Mouse (Mus musculus): Measurements from ENCODE around the gene Tex2. TPM values are rescaled to one million over a fixed set of nuclear protein-coding genes. Genes with fewer than 3 reads are reported as not detected.

Gene Tex2
- polyA plus RNA-seq, 1 experiment from 2014 or later: 37.5 TPM

- ATAC-seq: no peak
- Histone ChIP-seq H3K36me3 (ENCODE audit: control insufficient read depth, insufficient read depth, low read length) (peaks cover 12% of the 10 kb centered on the region), H3K9ac (ENCODE audit: low read depth, low read length) (no peak overlapping the region), H3K4me2 (ENCODE audit: low read length) (no peak overlapping the region), H3K9me3 (replicated peaks; ENCODE audit: control insufficient read depth, low read length, poor library complexity, severe bottlenecking) (no peaks in the 10 kb centered on the region), H3K27ac (ENCODE audit: low read length) (no peak overlapping the region), H3K27me3 (ENCODE audit: control insufficient read depth, insufficient read depth, low read depth, low read length) (no peaks in the 10 kb centered on the region), H3K4me3 (ENCODE audit: low read depth, low read length) (no peak overlapping the region), H3K4me1 (ENCODE audit: control insufficient read depth, insufficient read depth, low read length) (peaks cover 2% of the 10 kb centered on the region; the same call in 1 of the 2 replicates)
- WGBS: 97% methylated on average over 8 of the region's 8 CpGs
These were observed 47.0 kb downstream of the Tex2 start for GRCm38 (mm10) chr11:106566040-106566785.

DNA sequence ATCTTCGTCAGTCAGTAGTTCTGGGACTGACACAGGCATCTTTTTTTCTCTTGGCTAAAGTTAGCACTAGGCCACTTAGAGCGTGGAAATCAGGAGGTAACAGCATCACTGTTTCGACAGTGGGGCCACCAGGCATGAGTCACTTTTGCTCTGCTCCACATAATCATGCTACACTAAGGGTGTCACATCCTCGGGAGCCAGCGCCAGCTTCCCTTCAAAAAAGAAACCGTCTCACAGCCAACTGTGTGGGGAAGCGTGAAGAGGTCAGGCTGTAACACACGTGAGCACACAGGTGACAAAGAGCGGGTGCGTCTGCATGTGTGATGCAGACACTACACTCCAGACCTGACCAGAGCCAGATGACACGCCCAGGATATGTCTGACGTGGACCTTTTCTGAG is 49.0 kb downstream of the Tex2 start:
- no peaks in the 10 kb centered on the region for H3K9me3 ChIP-seq (replicated peaks; ENCODE audit: control insufficient read depth, low read length, poor library complexity, severe bottlenecking)
- ATAC-seq: no peak
- WGBS: 86% methylated on average over 12 of the region's 12 CpGs
- H3K4me2 ChIP-seq (ENCODE audit: low read length): no peak overlapping the region
- peaks cover 12% of the 10 kb centered on the region for H3K36me3 ChIP-seq (ENCODE audit: control insufficient read depth, insufficient read depth, low read length)
- H3K9ac ChIP-seq (ENCODE audit: low read depth, low read length): no peak overlapping the region
- H3K27ac ChIP-seq (ENCODE audit: low read length): no peak overlapping the region
- no peak overlapping the region for H3K4me3 ChIP-seq (ENCODE audit: low read depth, low read length)
- no peaks in the 10 kb centered on the region for H3K27me3 ChIP-seq (ENCODE audit: control insufficient read depth, insufficient read depth, low read depth, low read length)
- H3K4me1 ChIP-seq (ENCODE audit: control insufficient read depth, insufficient read depth, low read length): peaks cover 2% of the 10 kb centered on the region; the same call in 1 of the 2 replicates

- H3K9me3 ChIP-seq (replicated peaks; ENCODE audit: control insufficient read depth, low read length, poor library complexity, severe bottlenecking): no peaks in the 10 kb centered on the region
- H3K27ac ChIP-seq (ENCODE audit: low read length): no peak overlapping the region
- no peak for ATAC-seq
- 92% methylated on average over 4 of the region's 4 CpGs for WGBS
- H3K27me3 ChIP-seq (ENCODE audit: control insufficient read depth, insufficient read depth, low read depth, low read length): no peaks in the 10 kb centered on the region
- H3K4me2 ChIP-seq (ENCODE audit: low read length): no peak overlapping the region
- no peak overlapping the region for H3K4me3 ChIP-seq (ENCODE audit: low read depth, low read length)
- H3K4me1 ChIP-seq (ENCODE audit: control insufficient read depth, insufficient read depth, low read length): peaks cover 4% of the 10 kb centered on the region; the same call in 1 of the 2 replicates
- H3K36me3 ChIP-seq (ENCODE audit: control insufficient read depth, insufficient read depth, low read length): peaks cover 12% of the 10 kb centered on the region
- no peak overlapping the region for H3K9ac ChIP-seq (ENCODE audit: low read depth, low read length)
These were observed 50.5 kb downstream of the Tex2 start for GRCm38 (mm10) chr11:106562707-106563106.

DNA sequence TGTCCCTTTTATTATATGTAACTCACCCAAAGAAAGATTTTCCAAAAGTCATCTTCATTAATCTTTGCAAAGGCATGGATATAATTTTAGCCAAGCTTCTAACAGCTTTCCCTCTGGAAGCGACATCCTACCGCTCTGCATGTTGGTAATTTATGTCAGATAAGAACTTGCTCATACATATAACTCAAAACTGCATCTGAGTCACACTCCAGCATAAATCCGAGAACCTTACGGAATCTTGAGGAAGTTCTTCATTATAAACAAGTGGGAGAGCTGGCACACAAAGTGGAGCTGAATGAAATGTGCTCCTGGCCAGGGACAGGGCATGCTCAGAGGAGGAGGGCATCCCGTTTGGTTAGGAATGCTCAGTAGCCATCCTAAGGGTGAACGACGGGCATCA is 53.5 kb downstream of the Tex2 start:
- Histone ChIP-seq H3K4me1 (ENCODE audit: control insufficient read depth, insufficient read depth, low read length) (peaks cover 6% of the 10 kb centered on the region; the same call in 1 of the 2 replicates), H3K36me3 (ENCODE audit: control insufficient read depth, insufficient read depth, low read length) (no peaks in the 10 kb centered on the region), H3K4me2 (ENCODE audit: low read length) (no peak overlapping the region), H3K9me3 (replicated peaks; ENCODE audit: control insufficient read depth, low read length, poor library complexity, severe bottlenecking) (no peaks in the 10 kb centered on the region), H3K27ac (ENCODE audit: low read length) (no peak overlapping the region), H3K4me3 (ENCODE audit: low read depth, low read length) (no peak overlapping the region), H3K27me3 (ENCODE audit: control insufficient read depth, insufficient read depth, low read depth, low read length) (no peaks in the 10 kb centered on the region), H3K9ac (ENCODE audit: low read depth, low read length) (no peak overlapping the region)
- no peak for ATAC-seq
- 88% methylated on average over 7 of the region's 7 CpGs for WGBS

DNA sequence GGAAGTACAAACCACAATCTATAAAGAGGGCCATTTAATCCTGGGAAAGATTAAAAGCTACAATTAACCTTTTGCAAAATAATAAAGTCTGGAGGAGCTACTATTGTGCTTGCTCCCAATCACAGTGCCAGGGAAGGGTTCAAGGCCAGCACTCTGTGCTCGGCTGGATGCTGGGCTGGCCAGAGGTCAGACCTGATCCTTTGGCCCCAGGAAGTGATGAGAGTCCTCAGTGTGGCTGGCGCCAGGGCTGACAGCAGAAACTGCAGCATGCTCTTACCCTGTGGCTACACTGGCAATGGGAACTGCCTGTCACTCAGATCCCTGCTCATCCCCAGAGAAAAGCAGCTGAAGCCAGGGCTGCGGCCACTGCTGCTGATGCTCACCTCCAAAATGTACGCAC is 55.2 kb downstream of the Tex2 start:
- H3K4me3 ChIP-seq (ENCODE audit: low read depth, low read length): no peak overlapping the region
- no peak overlapping the region for H3K4me2 ChIP-seq (ENCODE audit: low read length)
- no peaks in the 10 kb centered on the region for H3K9me3 ChIP-seq (replicated peaks; ENCODE audit: control insufficient read depth, low read length, poor library complexity, severe bottlenecking)
- H3K36me3 ChIP-seq (ENCODE audit: control insufficient read depth, insufficient read depth, low read length): no peaks in the 10 kb centered on the region
- H3K4me1 ChIP-seq (ENCODE audit: control insufficient read depth, insufficient read depth, low read length): peaks cover 6% of the 10 kb centered on the region; the same call in 1 of the 2 replicates
- H3K27ac ChIP-seq (ENCODE audit: low read length): no peak overlapping the region
- no peaks in the 10 kb centered on the region for H3K27me3 ChIP-seq (ENCODE audit: control insufficient read depth, insufficient read depth, low read depth, low read length)
- ATAC-seq: no peak
- H3K9ac ChIP-seq (ENCODE audit: low read depth, low read length): 0 out of 2 replicates have a peak overlapping the region, but pooled peaks have one; percentile 25
- WGBS: 60% methylated on average over 4 of the region's 4 CpGs

DNA sequence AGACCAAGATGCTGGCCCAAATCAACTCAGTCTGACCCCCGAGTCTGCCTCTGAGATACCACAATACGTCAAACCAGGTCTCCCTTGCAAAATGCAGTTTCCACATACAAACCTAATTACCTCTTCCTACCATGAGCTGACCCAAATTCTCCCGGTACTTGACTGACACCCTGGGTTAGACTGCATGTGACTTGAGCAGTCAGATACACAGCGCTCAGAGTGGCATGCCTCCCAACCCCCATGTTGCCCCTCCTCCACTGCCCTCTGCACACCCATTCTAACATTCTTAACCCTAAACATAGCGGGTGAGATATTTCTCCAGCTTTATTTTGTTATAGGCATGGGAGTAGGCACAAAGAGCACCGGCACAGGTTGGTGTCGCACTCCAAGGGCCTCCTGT is 55.8 kb downstream of the Tex2 start:
- H3K4me1 ChIP-seq (ENCODE audit: control insufficient read depth, insufficient read depth, low read length): peaks cover 6% of the 10 kb centered on the region; the same call in 1 of the 2 replicates
- H3K9ac ChIP-seq (ENCODE audit: low read depth, low read length): no peak overlapping the region
- no peak overlapping the region for H3K27ac ChIP-seq (ENCODE audit: low read length)
- no peak overlapping the region for H3K4me2 ChIP-seq (ENCODE audit: low read length)
- 75% methylated on average over 7 of the region's 7 CpGs for WGBS
- no peaks in the 10 kb centered on the region for H3K9me3 ChIP-seq (replicated peaks; ENCODE audit: control insufficient read depth, low read length, poor library complexity, severe bottlenecking)
- H3K36me3 ChIP-seq (ENCODE audit: control insufficient read depth, insufficient read depth, low read length): no peaks in the 10 kb centered on the region
- ATAC-seq: no peak; the same call in 1 of the 2 replicates
- no peak overlapping the region for H3K4me3 ChIP-seq (ENCODE audit: low read depth, low read length)
- H3K27me3 ChIP-seq (ENCODE audit: control insufficient read depth, insufficient read depth, low read depth, low read length): no peaks in the 10 kb centered on the region

- Histone ChIP-seq H3K9me3 (replicated peaks; ENCODE audit: control insufficient read depth, low read length, poor library complexity, severe bottlenecking) (no peaks in the 10 kb centered on the region), H3K9ac (ENCODE audit: low read depth, low read length) (no peak overlapping the region), H3K4me3 (ENCODE audit: low read depth, low read length) (no peak overlapping the region), H3K27me3 (ENCODE audit: control insufficient read depth, insufficient read depth, low read depth, low read length) (no peaks in the 10 kb centered on the region), H3K4me1 (ENCODE audit: control insufficient read depth, insufficient read depth, low read length) (peaks cover 6% of the 10 kb centered on the region; the same call in 1 of the 2 replicates), H3K4me2 (ENCODE audit: low read length) (no peak overlapping the region), H3K36me3 (ENCODE audit: control insufficient read depth, insufficient read depth, low read length) (no peaks in the 10 kb centered on the region), H3K27ac (ENCODE audit: low read length) (no peak overlapping the region)
- 80% methylated on average over 4 of the region's 4 CpGs for WGBS
- no peak for ATAC-seq
These were observed 56.5 kb downstream of the Tex2 start for GRCm38 (mm10) chr11:106556689-106557088.

GRCm38 (mm10) chr11:106555805-106556615 is 57.2 kb downstream of the Tex2 start:
- peaks cover 6% of the 10 kb centered on the region; the same call in 1 of the 2 replicates for H3K4me1 ChIP-seq (ENCODE audit: control insufficient read depth, insufficient read depth, low read length)
- no peaks in the 10 kb centered on the region for H3K27me3 ChIP-seq (ENCODE audit: control insufficient read depth, insufficient read depth, low read depth, low read length)
- H3K9me3 ChIP-seq (replicated peaks; ENCODE audit: control insufficient read depth, low read length, poor library complexity, severe bottlenecking): no peaks in the 10 kb centered on the region
- H3K27ac ChIP-seq (ENCODE audit: low read length): no peak overlapping the region
- no peak for ATAC-seq
- WGBS: 59% methylated on average over 10 of the region's 10 CpGs
- no peak overlapping the region for H3K4me2 ChIP-seq (ENCODE audit: low read length)
- H3K4me3 ChIP-seq (ENCODE audit: low read depth, low read length): no peak overlapping the region
- no peaks in the 10 kb centered on the region; the same call in 1 of the 2 replicates for H3K36me3 ChIP-seq (ENCODE audit: control insufficient read depth, insufficient read depth, low read length)
- H3K9ac ChIP-seq (ENCODE audit: low read depth, low read length): no peak overlapping the region

- Histone ChIP-seq H3K4me1 (ENCODE audit: control insufficient read depth, insufficient read depth, low read length) (no peaks in the 10 kb centered on the region), H3K27ac (ENCODE audit: low read length) (no peak overlapping the region), H3K36me3 (ENCODE audit: control insufficient read depth, insufficient read depth, low read length) (peaks cover 7% of the 10 kb centered on the region), H3K9ac (ENCODE audit: low read depth, low read length) (no peak overlapping the region), H3K9me3 (replicated peaks; ENCODE audit: control insufficient read depth, low read length, poor library complexity, severe bottlenecking) (no peaks in the 10 kb centered on the region), H3K27me3 (ENCODE audit: control insufficient read depth, insufficient read depth, low read depth, low read length) (no peaks in the 10 kb centered on the region), H3K4me3 (ENCODE audit: low read depth, low read length) (no peak overlapping the region), H3K4me2 (ENCODE audit: low read length) (no peak overlapping the region)
- WGBS: 99% methylated on average over 4 of the region's 4 CpGs
- no peak for ATAC-seq
These were observed 62.8 kb downstream of the Tex2 start for GRCm38 (mm10) chr11:106550398-106550797.

All from midbrain, embryonic 16.5 days (tissue).